Mouse (Mus musculus) fibroblast of lung, adult 2 months (primary cell): Measurements from ENCODE around the gene Lsm11.

Experiments
- DNase-seq: peaks from one replicate; pipeline ENCODE4 v3.0.0-alpha.2; 2011; ENCODE audit warnings: low read depth

Lsm11 gene

GRCm38 (mm10) chr11:45944643-45945156 is at the start of gene Lsm11:
TSS of gene Lsm11 (minus strand) at chr11:45944935.
- DNase-seq = peak; percentile 79

GRCm38 (mm10) chr11:45992087-45992486 is 47.4 kb upstream of the Lsm11 start:
- DNase-seq = no peak

- DNase-seq = no peak
Measured at GRCm38 (mm10) chr11:45991604-45992003, 46.9 kb upstream of the Lsm11 start.

GRCm38 (mm10) chr11:45980893-45981253 is 36.1 kb upstream of the Lsm11 start:
- no peak for DNase-seq

- no peak for DNase-seq
Measured at GRCm38 (mm10) chr11:45979946-45980892, 35.5 kb upstream of the Lsm11 start, which contains the start of gene Sox30. TSS of gene Sox30 (plus strand) at chr11:45980310.

GRCm38 (mm10) chr11:45976061-45976460 is 31.3 kb upstream of the Lsm11 start:
- no peak for DNase-seq

GRCm38 (mm10) chr11:45974466-45974865 is 29.7 kb upstream of the Lsm11 start:
- DNase-seq = no peak

- DNase-seq = no peak
Measured at GRCm38 (mm10) chr11:45973635-45974034, 28.9 kb upstream of the Lsm11 start.

GRCm38 (mm10) chr11:45968466-45968865 is 23.7 kb upstream of the Lsm11 start:
- DNase-seq = no peak

- no peak for DNase-seq
Measured at GRCm38 (mm10) chr11:45966896-45967295, 22.2 kb upstream of the Lsm11 start.

GRCm38 (mm10) chr11:45960003-45960402 is 15.3 kb upstream of the Lsm11 start:
- no peak for DNase-seq

- DNase-seq = no peak
Measured at GRCm38 (mm10) chr11:45959598-45959997, 14.9 kb upstream of the Lsm11 start.

GRCm38 (mm10) chr11:45955127-45955627 is 10.4 kb upstream of the Lsm11 start, which contains the start of gene Thg1l:
TSS of gene Thg1l (minus strand) at chr11:45955494.
- peak; percentile 80 for DNase-seq

- DNase-seq = no peak
Measured at GRCm38 (mm10) chr11:45947491-45947890, 2.8 kb upstream of the Lsm11 start.

- no peak for DNase-seq
Measured at GRCm38 (mm10) chr11:45946796-45947195, 2.1 kb upstream of the Lsm11 start.

GRCm38 (mm10) chr11:45943891-45944642 is 668 bp downstream of the Lsm11 start:
- DNase-seq = no peak

GRCm38 (mm10) chr11:45943108-45943705 is 1.5 kb downstream of the Lsm11 start:
- DNase-seq = peak; percentile 34

GRCm38 (mm10) chr11:45942281-45942680 is 2.5 kb downstream of the Lsm11 start:
- no peak for DNase-seq

GRCm38 (mm10) chr11:45938917-45939316 is 5.8 kb downstream of the Lsm11 start:
- no peak for DNase-seq

- no peak for DNase-seq
Measured at GRCm38 (mm10) chr11:45937478-45937877, 7.3 kb downstream of the Lsm11 start.

- DNase-seq = no peak
Measured at GRCm38 (mm10) chr11:45932771-45933170, 12.0 kb downstream of the Lsm11 start.

GRCm38 (mm10) chr11:45929541-45929940 is 15.2 kb downstream of the Lsm11 start:
- no peak for DNase-seq
